Mouse (Mus musculus): ENCODE data around the gene Nlrp1b. TPM values are rescaled to one million over a fixed set of nuclear protein-coding genes. Genes with fewer than 3 reads are reported as not detected.

Nlrp1b gene
- polyA plus RNA-seq (2017; shearing (Covaris generic)): 3.9 TPM

DNA sequence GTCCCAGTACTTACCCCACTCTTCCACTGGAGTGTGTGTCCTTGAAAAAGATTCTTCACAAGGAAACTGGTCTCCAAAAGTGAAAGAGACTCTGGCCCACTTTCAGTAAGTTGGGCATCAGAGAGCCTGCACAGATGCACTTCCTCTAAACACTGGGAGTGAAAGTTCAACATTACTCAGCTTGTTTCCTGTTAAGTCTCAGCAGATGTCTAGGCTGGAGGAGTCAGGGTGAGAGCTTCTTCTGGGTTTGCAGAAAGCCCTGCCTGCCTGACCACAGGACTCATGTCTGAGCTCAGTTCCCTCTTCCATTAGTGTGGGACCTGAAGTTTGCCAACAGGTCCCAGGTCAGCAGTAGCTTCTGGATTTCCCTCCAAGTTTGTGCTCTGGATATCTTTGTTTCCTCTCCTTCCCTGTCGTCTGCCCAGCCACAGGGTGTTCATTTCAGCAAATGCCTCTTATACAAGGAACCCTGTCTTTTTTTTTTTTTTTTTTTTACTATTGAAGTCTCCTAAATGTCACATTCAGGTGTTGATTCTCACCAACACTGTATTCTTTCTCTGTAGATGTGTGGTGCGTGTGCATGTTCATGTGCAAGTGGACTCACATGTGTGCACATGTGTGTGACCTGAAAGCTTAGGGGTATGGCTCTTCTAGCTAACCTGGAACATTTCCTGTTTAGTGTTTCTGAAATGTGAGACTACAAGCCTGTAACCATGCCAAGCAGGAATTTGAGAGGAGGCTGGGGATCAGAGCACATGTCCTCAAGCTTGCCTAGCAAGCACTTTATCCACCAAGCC is at the start of gene Nlrp1b:
Gene Nlrp1b, minus strand, starts transcription at position 50 of the 797 bp plus-strand sequence.

DNA sequence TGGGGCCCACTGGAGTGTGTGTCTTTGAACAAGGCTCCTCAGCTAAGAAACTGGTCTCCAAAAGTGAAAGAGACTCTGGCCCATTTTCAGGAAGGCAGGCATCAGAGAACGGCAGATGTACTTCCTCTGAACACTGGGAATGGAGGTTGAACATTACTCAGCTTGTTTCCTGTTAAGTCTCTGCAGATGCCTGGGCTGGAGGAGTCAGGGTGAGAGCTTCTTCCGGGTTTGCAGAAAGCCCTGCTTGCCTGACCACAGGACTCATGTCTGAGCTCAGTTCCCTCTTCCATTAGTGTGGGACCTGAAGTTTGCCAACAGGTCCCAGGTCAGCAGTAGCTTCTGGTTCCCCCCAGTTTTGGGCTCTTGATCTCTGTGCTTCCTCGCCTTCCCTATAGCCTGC is 85.9 kb downstream of the Nlrp1b start, which contains the start of gene Nlrp1a:
Gene Nlrp1a, minus strand, starts transcription at position 44 of the 400 bp plus-strand sequence.

Other genes with a start within 250 kb of the Nlrp1b start
- 20.3 TPM for gene C1qbp, start 247.7 kb downstream of the Nlrp1b start, polyA plus RNA-seq (2017; shearing (Covaris generic))
- gene Dhx33, start 226.3 kb downstream of the Nlrp1b start, polyA plus RNA-seq (2017; shearing (Covaris generic)): 16.1 TPM
- 44.8 TPM for gene Mis12, start 211.1 kb downstream of the Nlrp1b start, polyA plus RNA-seq (2017; shearing (Covaris generic))
- 101 TPM for gene Derl2, start 210.9 kb downstream of the Nlrp1b start, polyA plus RNA-seq (2017; shearing (Covaris generic))
- 20.0 TPM for gene 6330403K07Rik, start 197.2 kb downstream of the Nlrp1b start, polyA plus RNA-seq (2017; shearing (Covaris generic))
- 0.93 TPM for gene Nlrp1a, start 86.0 kb downstream of the Nlrp1b start, polyA plus RNA-seq (2017; shearing (Covaris generic))

Measured in activated CD4-positive, CD25-positive, alpha-beta regulatory T cell, adult 9 weeks (primary cell).